Mouse (Mus musculus) embryonic facial prominence, embryonic 15.5 days (tissue): ENCODE data around the gene Cdc20b. TPM values are rescaled to one million over a fixed set of nuclear protein-coding genes. Genes with fewer than 3 reads are reported as not detected.
A peak's percentile ranks its signal among the peaks of the same experiment; 100 is the strongest.

Experiments used
- ATAC-seq: fragments of 200-750 bp; cut with Nextera tagmentation; 2 replicates; pipeline ENCODE4 v1.8.0; 2017; ENCODE audit warnings: low read depth, moderate TSS enrichment; ENCODE audit not compliant: insufficient number of reproducible peaks, low FRiP score, low TSS enrichment
- H3K27ac ChIP-seq: fragments of 300-500 bp; sonication (generic); replicated peaks from 2 replicates; pipeline ENCODE4 v1.5.1; 2015; ENCODE audit warnings: mild to moderate bottlenecking, inconsistent platforms
- H3K27me3 ChIP-seq: fragments of 300-500 bp; sonication (generic); 2 replicates; pipeline ENCODE4 v1.6.1; 2015; ENCODE audit warnings: inconsistent platforms
- H3K36me3 ChIP-seq: fragments of 300-500 bp; sonication (generic); 2 replicates; pipeline ENCODE4 v1.6.1; 2015; ENCODE audit warnings: mild to moderate bottlenecking, inconsistent platforms
- H3K4me1 ChIP-seq: fragments of 300-500 bp; sonication (generic); 2 replicates; pipeline ENCODE4 v1.6.1; 2015; ENCODE audit warnings: inconsistent platforms
- H3K4me2 ChIP-seq: fragments of 300-500 bp; sonication (generic); replicated peaks from 2 replicates; pipeline ENCODE4 v1.6.1; 2015; ENCODE audit warnings: mild to moderate bottlenecking, inconsistent platforms
- H3K4me3 ChIP-seq: fragments of 300-500 bp; sonication (generic); replicated peaks from 2 replicates; pipeline ENCODE4 v1.5.1; 2015; ENCODE audit warnings: mild to moderate bottlenecking, inconsistent platforms
- H3K9ac ChIP-seq: fragments of 300-500 bp; sonication (generic); 2 replicates; pipeline ENCODE4 v1.6.1; 2015; ENCODE audit warnings: inconsistent platforms
- H3K9me3 ChIP-seq: fragments of 300-500 bp; sonication (generic); replicated peaks from 2 replicates; pipeline ENCODE4 v1.6.1; 2016; ENCODE audit warnings: inconsistent platforms
- WGBS: fragments of 180-500 bp; shearing (Covaris S2); methylation state at CpG from one replicate; pipeline ENCODE4 v1.1.7; 2015; 5-methylcytosine and 5-hydroxymethylcytosine counted together
- polyA plus RNA-seq: library from polyadenylated mRNA; unstranded; fragments of >200 nt; fragmentation: Nextera tagmentation; extraction: Ambion mirVana; gene quantifications from 2 replicates; pipeline ENCODE4 v1.2.1, GENCODE M21; 2015

Gene Cdc20b
- polyA plus RNA-seq, 1 experiment from 2014 or later, result 8.1 TPM

DNA sequence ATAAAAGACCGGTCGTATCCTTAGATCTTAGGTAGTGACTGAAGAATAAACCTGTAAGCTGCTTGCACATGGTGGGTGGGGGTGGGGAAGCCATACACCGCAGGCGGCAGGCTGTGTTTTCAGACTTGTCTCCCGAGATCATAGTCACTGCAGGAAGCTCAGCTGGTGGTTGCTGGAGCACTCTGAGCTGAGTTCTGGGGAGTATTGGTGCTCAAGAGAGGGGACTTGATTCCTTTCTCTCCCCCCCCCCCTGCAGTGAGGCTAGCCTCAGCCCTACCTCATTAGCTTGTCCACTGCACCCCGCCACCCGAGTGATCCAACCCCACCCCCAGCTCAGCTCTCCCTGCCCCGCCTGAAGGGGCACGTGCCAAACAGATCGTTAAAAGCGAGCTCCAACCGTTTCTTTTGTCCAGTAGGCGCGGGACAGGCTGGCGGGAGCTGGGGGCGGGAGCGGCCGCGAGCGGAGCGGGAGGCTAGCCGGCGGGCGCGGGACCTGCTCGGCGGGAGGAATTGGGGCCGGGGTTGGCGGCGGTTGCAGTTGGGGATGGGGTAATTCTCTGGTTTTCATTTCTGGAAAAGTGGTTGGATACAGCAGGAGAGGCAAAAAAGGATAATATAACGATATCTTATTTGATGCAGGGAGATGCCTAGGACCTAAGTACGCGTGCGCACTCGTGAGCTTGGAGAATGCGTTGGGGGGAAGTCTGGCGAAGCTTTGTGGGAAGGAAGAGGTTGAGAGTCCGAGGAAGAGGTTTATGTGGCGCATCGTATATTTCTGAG is 2.9 kb upstream of the Cdc20b start:
- ATAC-seq, result peak; percentile 22; the same call in 1 of the 2 replicates
- Histone ChIP-seq H3K27ac (no peak overlapping the region), H3K4me3 (peak overlapping the region; percentile 53), H3K9me3 (no peaks in the 10 kb centered on the region), H3K4me1 (peaks cover 23% of the 10 kb centered on the region), H3K9ac (peak overlapping the region; percentile 33; the same call in 1 of the 2 replicates), H3K27me3 (peaks cover 36% of the 10 kb centered on the region), H3K4me2 (peak overlapping the region; percentile 98), H3K36me3 (no peaks in the 10 kb centered on the region)
- under 1% methylated on average over 40 of the region's 40 CpGs for WGBS

DNA sequence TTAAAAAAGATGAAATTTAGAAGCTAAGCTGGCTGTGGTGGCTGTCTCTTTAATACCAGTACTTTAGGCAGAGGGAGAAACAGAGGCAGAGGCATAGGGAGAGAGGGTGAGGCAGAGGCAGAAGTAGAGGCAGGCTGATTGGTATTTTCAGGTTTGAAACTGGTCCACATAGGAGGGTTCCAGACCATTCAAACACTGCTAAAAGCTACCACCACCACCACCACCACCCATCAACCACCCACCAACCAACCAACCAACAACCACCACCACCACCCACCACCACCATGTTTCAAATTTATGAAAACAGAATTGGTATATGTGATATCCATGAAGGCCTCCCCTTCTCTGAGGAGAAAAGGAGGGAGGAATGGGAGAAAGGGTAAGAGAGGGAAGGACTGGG is 2.1 kb upstream of the Cdc20b start:
- peaks cover 36% of the 10 kb centered on the region for H3K27me3 ChIP-seq
- no peak overlapping the region for H3K27ac ChIP-seq
- H3K4me3 ChIP-seq, result no peak overlapping the region
- H3K9ac ChIP-seq, result no peak overlapping the region
- ATAC-seq, result no peak
- no peak overlapping the region for H3K4me2 ChIP-seq
- H3K36me3 ChIP-seq, result no peaks in the 10 kb centered on the region
- H3K4me1 ChIP-seq, result peaks cover 23% of the 10 kb centered on the region
- H3K9me3 ChIP-seq, result no peaks in the 10 kb centered on the region

DNA sequence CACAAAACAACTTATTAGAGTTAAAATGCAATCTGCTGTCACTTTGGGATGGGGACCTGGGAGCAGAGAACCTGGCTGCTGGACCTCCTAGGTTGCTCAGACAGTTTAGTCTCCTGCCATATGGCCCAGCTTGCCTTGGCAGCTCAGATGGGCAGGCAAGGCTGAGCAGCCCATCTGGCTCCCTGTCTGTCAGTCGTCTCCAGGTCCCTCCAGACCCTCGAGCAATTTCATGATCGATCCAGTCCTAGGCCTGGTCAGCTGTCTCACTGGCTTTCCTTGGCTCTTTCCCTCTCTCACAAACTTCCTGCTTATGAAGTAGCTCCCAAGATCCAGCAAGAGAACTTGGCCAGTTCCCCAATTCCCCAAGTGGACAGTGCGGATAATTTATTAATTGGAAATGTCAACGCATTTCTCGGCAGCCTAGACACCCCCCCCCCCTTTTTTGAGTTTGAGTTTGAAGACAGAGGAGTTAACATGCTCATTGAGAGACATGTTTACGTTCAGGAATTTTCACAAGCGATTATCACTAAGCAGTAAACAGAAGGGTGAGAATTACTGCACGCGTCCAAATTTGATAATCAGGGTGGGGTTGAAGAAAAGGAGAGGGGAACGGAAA is 532 bp upstream of the Cdc20b start:
- 5% methylated on average over 11 of the region's 11 CpGs for WGBS
- H3K27me3 ChIP-seq, result peaks cover 36% of the 10 kb centered on the region
- peak overlapping the region; percentile 97 for H3K4me2 ChIP-seq
- no peaks in the 10 kb centered on the region for H3K9me3 ChIP-seq
- no peaks in the 10 kb centered on the region for H3K36me3 ChIP-seq
- H3K4me1 ChIP-seq, result peaks cover 23% of the 10 kb centered on the region
- ATAC-seq, result no peak
- peak overlapping the region; percentile 53 for H3K4me3 ChIP-seq
- H3K27ac ChIP-seq, result no peak overlapping the region
- H3K9ac ChIP-seq, result peak overlapping the region; percentile 35; the same call in 1 of the 2 replicates

DNA sequence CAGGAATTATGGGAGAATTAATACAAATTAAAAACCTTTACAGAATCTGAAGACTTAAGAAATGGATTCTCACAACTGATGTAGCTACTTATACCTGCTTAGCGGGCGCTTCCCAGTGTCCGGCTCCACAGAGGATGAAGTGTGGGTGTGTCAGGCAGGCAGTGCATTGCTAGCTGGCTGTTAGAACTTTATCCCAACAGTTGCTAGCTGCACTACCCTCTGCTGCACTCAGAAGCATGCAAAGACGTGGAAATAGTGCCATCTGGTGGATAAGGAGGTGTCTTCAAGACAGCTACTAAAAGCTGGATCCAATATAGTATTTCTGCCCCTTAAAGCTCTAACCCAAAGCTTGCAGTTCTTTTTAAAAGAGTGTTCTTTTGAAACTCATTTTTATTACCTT is 941 bp downstream of the Cdc20b start:
- peak overlapping the region; percentile 53 for H3K4me3 ChIP-seq
- peak overlapping the region; percentile 97 for H3K4me2 ChIP-seq
- no peak overlapping the region for H3K9ac ChIP-seq
- H3K27ac ChIP-seq, result no peak overlapping the region
- no peaks in the 10 kb centered on the region for H3K36me3 ChIP-seq
- peak; percentile 89 for ATAC-seq
- no peaks in the 10 kb centered on the region for H3K9me3 ChIP-seq
- 0% methylated on average over 4 of the region's 4 CpGs for WGBS
- H3K27me3 ChIP-seq, result peaks cover 36% of the 10 kb centered on the region
- H3K4me1 ChIP-seq, result peaks cover 23% of the 10 kb centered on the region

DNA sequence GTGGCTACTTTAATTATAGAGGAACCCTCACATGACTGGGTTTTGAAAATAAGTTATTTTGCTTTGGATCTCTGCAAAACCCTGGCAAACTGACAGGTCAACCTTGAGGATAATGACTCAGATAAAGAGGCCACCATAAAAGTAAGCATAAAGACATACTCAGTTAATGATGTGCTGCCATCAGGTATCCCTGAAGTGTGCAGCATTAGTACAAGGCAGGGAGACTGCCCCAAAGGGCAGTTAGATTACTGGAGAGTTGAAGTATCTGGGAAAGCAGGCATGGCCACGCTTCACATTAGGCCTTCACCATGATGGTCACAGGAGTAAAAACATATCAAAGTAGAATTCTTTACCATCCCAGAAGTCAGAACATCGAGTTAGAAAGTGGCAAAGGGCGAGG is 10.0 kb downstream of the Cdc20b start:
- peak overlapping the region; percentile 56 for H3K4me2 ChIP-seq
- no peaks in the 10 kb centered on the region for H3K27me3 ChIP-seq
- H3K9ac ChIP-seq, result peak overlapping the region; percentile 21; the same call in 1 of the 2 replicates
- ATAC-seq, result no peak
- H3K27ac ChIP-seq, result 0 out of 2 replicates have a peak overlapping the region, but pooled peaks have one; percentile 93
- H3K4me3 ChIP-seq, result peak overlapping the region; percentile 63
- 44% methylated on average over 3 of the region's 3 CpGs for WGBS
- peaks cover 10% of the 10 kb centered on the region; the same call in 1 of the 2 replicates for H3K4me1 ChIP-seq
- H3K9me3 ChIP-seq, result no peaks in the 10 kb centered on the region
- peaks cover 16% of the 10 kb centered on the region for H3K36me3 ChIP-seq

DNA sequence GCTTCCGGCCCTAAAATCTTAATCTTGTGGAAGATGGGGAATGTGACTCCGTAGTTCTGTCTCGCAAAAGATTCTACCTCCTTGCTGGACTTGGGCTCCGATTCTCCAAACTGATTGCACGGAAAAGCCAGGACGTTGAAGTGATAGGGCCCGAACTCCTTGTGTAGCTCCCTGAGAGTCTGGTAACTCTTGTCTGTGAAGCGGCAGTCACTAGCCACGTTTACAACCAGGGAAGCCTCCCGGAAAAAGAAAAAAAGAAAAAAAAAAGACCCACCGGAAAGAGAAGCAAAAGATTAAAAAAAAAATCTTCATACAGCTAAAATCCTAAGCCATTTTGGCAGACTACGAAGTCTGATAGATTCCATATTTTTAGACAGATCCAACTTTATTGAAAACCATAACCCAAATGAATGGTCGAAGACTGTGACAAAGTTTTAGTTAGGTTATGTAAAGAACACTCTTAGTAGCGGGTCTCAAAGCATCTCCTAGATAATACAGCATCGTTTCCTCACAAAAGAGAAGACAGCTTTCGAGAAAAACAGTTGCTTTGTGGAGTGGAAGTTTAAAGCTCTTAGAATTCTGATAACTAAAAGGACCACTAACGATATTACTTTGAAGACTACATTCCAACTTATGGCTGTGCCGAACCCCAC is 10.7 kb downstream of the Cdc20b start:
- peak overlapping the region; percentile 93 for H3K27ac ChIP-seq
- 9% methylated on average over 18 of the region's 18 CpGs for WGBS

DNA sequence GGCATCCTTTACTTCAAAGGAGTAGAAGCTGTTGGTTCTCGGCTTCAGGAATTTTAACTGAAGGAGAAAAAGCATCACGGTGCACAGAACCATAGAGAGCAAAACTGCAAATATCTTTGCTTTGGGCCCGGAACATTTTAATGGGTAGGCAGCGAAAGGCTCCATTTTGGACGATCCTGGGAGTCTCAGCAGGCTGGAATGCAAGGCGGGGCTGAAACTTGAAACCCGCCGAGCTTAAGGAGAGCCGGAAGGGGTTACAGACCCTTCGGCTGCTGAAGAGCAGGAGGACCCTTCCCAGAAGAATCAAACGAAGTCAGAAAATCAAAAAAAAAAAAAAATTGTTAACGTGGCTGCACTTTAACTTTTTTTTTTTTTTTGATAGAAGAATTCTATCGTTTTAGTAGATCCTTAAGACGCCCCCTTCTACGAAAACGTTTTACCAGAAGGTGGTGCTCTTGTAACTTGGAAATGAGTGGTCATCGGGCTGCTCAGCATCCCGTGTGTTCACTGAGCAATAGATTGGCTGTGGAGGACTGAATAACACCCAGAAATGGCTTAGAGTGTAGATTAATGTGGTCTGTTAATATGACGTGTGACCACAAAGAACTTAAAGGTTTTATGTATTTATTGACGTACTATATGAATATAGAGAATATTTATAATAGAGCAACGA is 11.4 kb downstream of the Cdc20b start, which contains the start of gene Gpx8:
Gene Gpx8 (minus strand): TSS at position 200 of the 673 bp plus-strand sequence.
- WGBS, result 3% methylated on average over 21 of the region's 21 CpGs
- Histone ChIP-seq H3K9me3 (no peaks in the 10 kb centered on the region), H3K36me3 (peaks cover 16% of the 10 kb centered on the region), H3K9ac (peak within 1 kb of the TSS; percentile 55), H3K27ac (peak within 1 kb of the TSS; percentile 93), H3K27me3 (no peaks in the 10 kb centered on the region), H3K4me2 (peak within 1 kb of the TSS; percentile 56), H3K4me3 (peak within 1 kb of the TSS; percentile 63), H3K4me1 (peaks cover 10% of the 10 kb centered on the region; the same call in 1 of the 2 replicates)
- ATAC-seq, result peak; percentile 86

More for the DNA sequence above, 10.7 kb downstream of the Cdc20b start:
- no peak for ATAC-seq
- H3K4me3 ChIP-seq, result peak overlapping the region; percentile 63
- H3K27me3 ChIP-seq, result no peaks in the 10 kb centered on the region
- peak overlapping the region; percentile 56 for H3K4me2 ChIP-seq
- H3K4me1 ChIP-seq, result peaks cover 10% of the 10 kb centered on the region; the same call in 1 of the 2 replicates
- H3K9ac ChIP-seq, result peak overlapping the region; percentile 55
- H3K9me3 ChIP-seq, result no peaks in the 10 kb centered on the region
- peaks cover 16% of the 10 kb centered on the region for H3K36me3 ChIP-seq

DNA sequence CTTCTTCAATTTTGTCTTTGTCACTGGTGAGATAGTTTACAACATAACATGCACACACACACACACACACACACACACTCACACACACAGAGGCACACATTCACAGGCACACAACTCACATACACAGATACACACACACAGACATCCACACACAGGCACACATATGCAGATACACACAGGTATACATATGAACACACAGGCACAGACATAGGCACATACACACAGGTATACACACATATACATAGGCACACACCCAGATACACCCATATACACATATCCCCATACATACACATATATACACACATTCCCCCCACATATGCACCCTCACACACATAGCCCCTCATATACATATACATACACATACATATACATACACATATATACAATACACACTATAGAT is 12.1 kb downstream of the Cdc20b start:
- Histone ChIP-seq H3K4me2 (peak overlapping the region; percentile 56), H3K27me3 (no peaks in the 10 kb centered on the region), H3K4me3 (0 out of 2 replicates have a peak overlapping the region, but pooled peaks have one; percentile 63), H3K9me3 (no peaks in the 10 kb centered on the region), H3K36me3 (peaks cover 12% of the 10 kb centered on the region), H3K4me1 (peaks cover 10% of the 10 kb centered on the region; the same call in 1 of the 2 replicates), H3K27ac (no peak overlapping the region), H3K9ac (no peak overlapping the region)
- no peak for ATAC-seq

DNA sequence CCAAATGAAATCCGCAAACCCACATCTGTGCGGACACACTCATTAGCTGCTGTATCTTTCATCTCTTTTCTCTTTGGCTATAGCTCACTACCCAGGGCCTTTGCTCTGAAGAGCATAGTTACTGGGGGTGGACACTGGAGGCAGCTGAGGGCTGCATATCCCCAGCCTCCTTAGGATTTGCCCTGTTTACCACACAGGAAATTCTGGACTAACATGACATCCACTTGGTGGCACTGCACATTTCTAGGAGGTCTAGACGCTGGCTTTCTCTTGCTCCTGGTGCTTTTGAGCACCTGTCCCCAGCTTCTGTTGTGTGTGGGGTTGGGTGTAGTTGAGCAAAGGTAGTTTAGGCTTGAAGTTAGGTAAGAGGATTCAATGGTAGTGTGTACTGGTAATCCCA is 12.7 kb downstream of the Cdc20b start:
- 73% methylated on average over 3 of the region's 3 CpGs for WGBS
- H3K27ac ChIP-seq, result no peak overlapping the region

DNA sequence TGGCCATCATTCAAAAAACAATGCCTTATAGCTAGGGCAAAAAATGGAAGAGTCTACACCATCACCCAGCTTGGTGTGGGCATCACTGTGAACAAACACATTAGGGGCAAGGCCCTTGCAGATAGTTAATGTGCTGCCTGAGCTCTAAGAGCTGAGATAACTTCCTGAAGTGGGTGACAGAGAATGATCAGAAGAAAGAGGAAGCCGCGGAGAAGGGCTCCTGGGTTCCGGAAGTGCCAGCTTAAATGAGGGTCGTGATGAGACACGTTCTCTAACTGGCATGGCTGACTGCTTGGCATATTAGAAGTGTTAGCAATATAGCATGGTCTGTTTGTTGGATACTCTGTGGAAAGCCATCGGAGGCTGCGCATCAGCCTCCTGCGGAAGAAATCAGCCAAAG is 19.3 kb downstream of the Cdc20b start:
- WGBS, result 87% methylated on average over 8 of the region's 8 CpGs
- 0 out of 2 replicates have a peak, but pooled peaks cover 2% of the 10 kb centered on the region for H3K27me3 ChIP-seq
- no peaks in the 10 kb centered on the region for H3K36me3 ChIP-seq
- H3K4me1 ChIP-seq, result no peaks in the 10 kb centered on the region
- no peak for ATAC-seq
- no peak overlapping the region for H3K4me3 ChIP-seq
- no peak overlapping the region for H3K4me2 ChIP-seq
- no peak overlapping the region for H3K27ac ChIP-seq
- no peaks in the 10 kb centered on the region for H3K9me3 ChIP-seq
- H3K9ac ChIP-seq, result no peak overlapping the region

More for the DNA sequence above, 12.7 kb downstream of the Cdc20b start:
- no peak for ATAC-seq
- Histone ChIP-seq H3K9me3 (no peaks in the 10 kb centered on the region), H3K4me1 (peaks cover 10% of the 10 kb centered on the region; the same call in 1 of the 2 replicates), H3K4me2 (no peak overlapping the region), H3K27me3 (no peaks in the 10 kb centered on the region), H3K9ac (no peak overlapping the region), H3K4me3 (no peak overlapping the region), H3K36me3 (peaks cover 8% of the 10 kb centered on the region)
